Mouse (Mus musculus) midbrain, embryonic 10.5 days (tissue): ENCODE results near the gene Higd1b. TPM values are rescaled to one million over a fixed set of nuclear protein-coding genes. Genes with fewer than 3 reads are reported as not detected.

ENCODE experiments used
- DNase-seq: peaks from one replicate; pipeline ENCODE4 v3.0.0-alpha.2; 2017; ENCODE audit warnings: low spot score
- H3K27ac ChIP-seq: fragments of 300-500 bp; sonication (generic); replicated peaks from 2 replicates; pipeline ENCODE4 v1.5.1; 2016; ENCODE audit warnings: mild to moderate bottlenecking
- H3K27me3 ChIP-seq: fragments of 300-500 bp; sonication (generic); 2 replicates; pipeline ENCODE4 v1.6.1; 2016; ENCODE audit warnings: low read depth, mild to moderate bottlenecking; ENCODE audit not compliant: poor library complexity, severe bottlenecking
- H3K36me3 ChIP-seq: fragments of 300-500 bp; sonication (generic); 2 replicates; pipeline ENCODE4 v1.6.1; 2016; ENCODE audit warnings: mild to moderate bottlenecking, moderate library complexity
- H3K4me1 ChIP-seq: fragments of 300-500 bp; sonication (generic); 2 replicates; pipeline ENCODE4 v1.6.1; 2016
- H3K4me3 ChIP-seq: fragments of 300-500 bp; sonication (generic); 2 replicates; pipeline ENCODE4 v1.5.1; 2016; ENCODE audit warnings: mild to moderate bottlenecking, moderate library complexity
- H3K9me3 ChIP-seq: fragments of 300-500 bp; sonication (generic); replicated peaks from 2 replicates; pipeline ENCODE4 v1.6.1; 2016; ENCODE audit warnings: mild to moderate bottlenecking
- WGBS: fragments of 180-500 bp; shearing (Covaris S2); methylation state at CpG from one replicate; pipeline ENCODE4 v1.1.7; 2016; 5-methylcytosine and 5-hydroxymethylcytosine counted together
- polyA plus RNA-seq: library from polyadenylated mRNA; unstranded; fragments of >200 nt; fragmentation: Nextera tagmentation; extraction: Ambion mirVana; gene quantifications from 2 replicates; pipeline ENCODE4 v1.2.1, GENCODE M21; 2016

Higd1b gene
- polyA plus RNA-seq, 1 experiment from 2014 or later, result not detected

GRCm38 (mm10) chr11:102820432-102820831, 15.2 kb upstream of the Higd1b start:
- H3K27ac ChIP-seq, result no peak overlapping the region
- WGBS, result 9% methylated on average over 3 of the region's 3 CpGs
- no peaks in the 10 kb centered on the region for H3K9me3 ChIP-seq
- H3K27me3 ChIP-seq, result peaks cover 16% of the 10 kb centered on the region
- no peak for DNase-seq
- H3K36me3 ChIP-seq, result no peaks in the 10 kb centered on the region
- no peak overlapping the region for H3K4me3 ChIP-seq
- peaks cover 34% of the 10 kb centered on the region for H3K4me1 ChIP-seq

GRCm38 (mm10) chr11:102821231-102821630, 14.4 kb upstream of the Higd1b start:
- peaks cover 16% of the 10 kb centered on the region for H3K27me3 ChIP-seq
- H3K27ac ChIP-seq, result no peak overlapping the region
- H3K4me3 ChIP-seq, result no peak overlapping the region
- no peaks in the 10 kb centered on the region for H3K9me3 ChIP-seq
- WGBS, result 58% methylated on average over 6 of the region's 6 CpGs
- H3K36me3 ChIP-seq, result no peaks in the 10 kb centered on the region
- H3K4me1 ChIP-seq, result peaks cover 26% of the 10 kb centered on the region
- DNase-seq, result no peak

- Histone ChIP-seq H3K27me3 (0 out of 2 replicates have a peak, but pooled peaks cover 4% of the 10 kb centered on the region), H3K36me3 (no peaks in the 10 kb centered on the region), H3K4me3 (no peak overlapping the region), H3K27ac (no peak overlapping the region), H3K4me1 (no peaks in the 10 kb centered on the region), H3K9me3 (no peaks in the 10 kb centered on the region)
- 67% methylated on average over 2 of the region's 2 CpGs for WGBS
- no peak for DNase-seq
Measured at GRCm38 (mm10) chr11:102826476-102826875, 9.2 kb upstream of the Higd1b start.

DNA sequence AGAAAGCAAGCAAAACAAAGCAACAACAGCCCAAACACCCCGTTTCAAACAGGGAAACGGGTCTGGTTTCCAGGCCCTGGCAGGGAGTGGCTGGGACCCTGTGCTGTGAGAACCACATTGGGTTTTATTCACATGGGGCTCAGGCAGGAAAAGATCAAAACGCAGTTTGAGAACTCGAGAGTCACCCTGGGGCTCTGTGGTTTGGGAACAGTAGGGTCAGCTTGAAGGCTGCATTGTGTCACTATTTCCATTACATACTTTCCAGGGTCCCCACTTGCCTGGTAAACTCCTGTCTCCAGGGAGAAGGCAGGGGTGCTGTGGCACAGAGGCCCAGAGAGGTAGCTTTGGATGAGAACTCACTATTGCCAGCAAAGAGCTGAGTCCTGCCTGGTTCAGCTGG, 8.6 kb upstream of the Higd1b start:
- Histone ChIP-seq H3K9me3 (no peaks in the 10 kb centered on the region), H3K36me3 (no peaks in the 10 kb centered on the region), H3K27me3 (0 out of 2 replicates have a peak, but pooled peaks cover 4% of the 10 kb centered on the region), H3K27ac (no peak overlapping the region), H3K4me3 (no peak overlapping the region), H3K4me1 (no peaks in the 10 kb centered on the region)
- DNase-seq, result no peak
- 57% methylated on average over 4 of the region's 4 CpGs for WGBS

- no peaks in the 10 kb centered on the region for H3K4me1 ChIP-seq
- WGBS, result 79% methylated on average over 4 of the region's 4 CpGs
- DNase-seq, result no peak
- H3K27me3 ChIP-seq, result no peaks in the 10 kb centered on the region
- H3K9me3 ChIP-seq, result no peaks in the 10 kb centered on the region
- H3K4me3 ChIP-seq, result no peak overlapping the region
- H3K27ac ChIP-seq, result no peak overlapping the region
- H3K36me3 ChIP-seq, result no peaks in the 10 kb centered on the region
Measured at GRCm38 (mm10) chr11:102830276-102830675, 5.4 kb upstream of the Higd1b start.

DNA sequence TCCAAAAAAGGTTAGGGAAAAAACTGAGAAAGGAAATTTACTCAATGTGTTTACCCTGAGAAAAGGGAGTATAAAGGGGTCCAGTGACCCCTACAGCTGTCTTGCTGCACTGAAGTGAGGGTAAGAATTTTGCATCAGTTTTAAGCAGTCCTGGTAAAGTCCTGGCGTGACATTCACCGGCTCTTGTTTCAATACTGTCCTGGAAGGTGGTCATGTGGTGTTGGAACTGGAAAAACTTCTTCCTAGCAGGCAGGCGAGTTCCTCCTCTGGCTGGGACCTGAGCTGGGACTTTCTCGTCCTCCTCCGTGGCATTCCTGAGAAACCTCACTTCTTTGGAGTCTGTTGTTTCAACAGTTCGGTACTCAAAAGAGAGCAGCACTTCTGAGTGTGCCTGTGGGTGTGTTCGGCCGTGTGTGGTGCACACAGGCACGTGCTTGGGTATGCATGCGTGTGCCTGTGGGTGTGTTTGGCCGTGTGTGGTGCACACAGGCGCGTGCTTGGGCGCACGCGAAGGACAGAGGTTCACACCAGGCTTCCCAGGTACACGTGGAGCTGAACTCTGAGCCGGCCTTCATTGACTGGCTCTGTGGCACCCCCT, 2.9 kb upstream of the Higd1b start:
- Histone ChIP-seq H3K4me1 (no peaks in the 10 kb centered on the region), H3K27me3 (no peaks in the 10 kb centered on the region), H3K27ac (no peak overlapping the region), H3K4me3 (no peak overlapping the region), H3K9me3 (no peaks in the 10 kb centered on the region), H3K36me3 (peaks cover 21% of the 10 kb centered on the region)
- 77% methylated on average over 18 of the region's 18 CpGs for WGBS
- no peak for DNase-seq

GRCm38 (mm10) chr11:102834219-102834618, 1.4 kb upstream of the Higd1b start:
- no peaks in the 10 kb centered on the region for H3K4me1 ChIP-seq
- H3K27me3 ChIP-seq, result no peaks in the 10 kb centered on the region
- H3K4me3 ChIP-seq, result no peak overlapping the region
- no peak overlapping the region for H3K27ac ChIP-seq
- no peak for DNase-seq
- H3K9me3 ChIP-seq, result no peaks in the 10 kb centered on the region
- 93% methylated on average over 10 of the region's 10 CpGs for WGBS
- H3K36me3 ChIP-seq, result peaks cover 36% of the 10 kb centered on the region

- DNase-seq, result no peak
- WGBS, result 90% methylated on average over 9 of the region's 9 CpGs
- Histone ChIP-seq H3K4me1 (no peaks in the 10 kb centered on the region), H3K4me3 (no peak overlapping the region), H3K36me3 (peaks cover 55% of the 10 kb centered on the region), H3K27ac (no peak overlapping the region), H3K9me3 (no peaks in the 10 kb centered on the region), H3K27me3 (no peaks in the 10 kb centered on the region)
Measured at GRCm38 (mm10) chr11:102836146-102836545, 497 bp downstream of the Higd1b start.

- Histone ChIP-seq H3K27me3 (no peaks in the 10 kb centered on the region), H3K9me3 (no peaks in the 10 kb centered on the region), H3K4me3 (no peak overlapping the region), H3K27ac (no peak overlapping the region), H3K36me3 (peaks cover 67% of the 10 kb centered on the region), H3K4me1 (no peaks in the 10 kb centered on the region)
- 93% methylated on average over 1 of the region's 1 CpGs for WGBS
- no peak for DNase-seq
Measured at GRCm38 (mm10) chr11:102837385-102837784, 1.7 kb downstream of the Higd1b start.

DNA sequence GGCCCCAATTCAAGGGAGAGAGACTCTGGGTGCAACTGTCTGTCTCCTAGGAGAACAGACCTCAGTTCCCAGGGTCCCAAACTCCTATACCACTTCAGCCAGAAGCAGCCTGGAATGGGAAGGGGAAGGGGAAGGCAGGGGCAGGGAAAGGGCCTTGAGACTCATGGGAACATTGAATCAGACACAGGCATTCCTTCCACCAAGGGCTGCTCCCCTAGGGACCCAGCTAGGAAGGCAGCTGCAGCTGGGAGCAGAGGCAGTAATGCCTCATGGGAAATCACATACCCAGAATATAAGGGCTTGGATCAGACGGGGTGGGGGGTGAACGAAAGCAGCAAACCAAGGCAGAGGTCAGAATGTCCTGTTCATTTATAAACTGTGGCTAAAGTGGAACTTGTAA, 2.5 kb downstream of the Higd1b start:
- no peak for DNase-seq
- Histone ChIP-seq H3K36me3 (peaks cover 75% of the 10 kb centered on the region), H3K27me3 (no peaks in the 10 kb centered on the region), H3K9me3 (no peaks in the 10 kb centered on the region), H3K4me3 (no peak overlapping the region), H3K27ac (no peak overlapping the region), H3K4me1 (no peaks in the 10 kb centered on the region)
- WGBS, result 100% methylated on average over 2 of the region's 2 CpGs

DNA sequence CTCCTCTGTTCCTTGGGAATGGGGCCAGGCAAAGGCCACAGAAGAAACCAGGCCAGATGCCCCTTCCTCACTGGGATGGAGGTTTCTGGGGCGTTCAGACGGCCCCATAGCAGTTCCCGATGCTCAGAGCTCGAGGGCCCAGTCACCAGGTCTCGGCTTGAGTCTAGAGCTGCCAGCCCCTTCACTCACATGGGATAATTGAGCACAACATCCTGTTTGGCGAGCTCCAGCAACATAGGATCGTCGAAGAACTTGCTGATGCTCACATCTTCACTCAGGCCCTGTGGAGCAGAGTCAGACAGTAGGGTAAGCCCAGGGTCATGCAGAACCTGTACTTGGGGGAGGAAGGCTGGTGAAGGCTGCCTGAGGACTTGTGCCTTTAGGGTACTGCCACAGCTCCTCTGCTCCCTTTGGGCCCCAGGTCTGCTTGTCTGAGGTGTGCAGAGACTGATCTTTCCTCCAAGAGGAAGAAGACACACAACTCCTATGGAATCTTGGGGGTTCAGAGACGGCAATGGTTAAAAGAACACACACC, 3.0 kb downstream of the Higd1b start:
- no peak for DNase-seq
- WGBS, result 91% methylated on average over 9 of the region's 9 CpGs
- peaks cover 80% of the 10 kb centered on the region for H3K36me3 ChIP-seq
- no peaks in the 10 kb centered on the region for H3K4me1 ChIP-seq
- no peaks in the 10 kb centered on the region for H3K27me3 ChIP-seq
- no peaks in the 10 kb centered on the region for H3K9me3 ChIP-seq
- no peak overlapping the region for H3K27ac ChIP-seq
- H3K4me3 ChIP-seq, result no peak overlapping the region

GRCm38 (mm10) chr11:102845926-102846325, 10.3 kb downstream of the Higd1b start:
- Histone ChIP-seq H3K27me3 (no peaks in the 10 kb centered on the region), H3K4me1 (no peaks in the 10 kb centered on the region), H3K4me3 (no peak overlapping the region), H3K36me3 (peaks cover 100% of the 10 kb centered on the region), H3K27ac (no peak overlapping the region), H3K9me3 (no peaks in the 10 kb centered on the region)
- no peak for DNase-seq
- WGBS, result 90% methylated on average over 10 of the region's 10 CpGs

- Histone ChIP-seq H3K9me3 (no peaks in the 10 kb centered on the region), H3K27me3 (no peaks in the 10 kb centered on the region), H3K27ac (no peak overlapping the region), H3K36me3 (peaks cover 100% of the 10 kb centered on the region), H3K4me3 (no peak overlapping the region), H3K4me1 (no peaks in the 10 kb centered on the region)
- DNase-seq, result peak; percentile 50
- WGBS, result 72% methylated on average over 5 of the region's 5 CpGs
Measured at GRCm38 (mm10) chr11:102851883-102852282, 16.2 kb downstream of the Higd1b start.
